Mouse (Mus musculus): ENCODE results near the gene Rxfp1.
A peak's percentile ranks its signal among the peaks of the same experiment; 100 is the strongest.

The Rxfp1 gene

GRCm38 (mm10) chr3:79672188-79672587 lies 65.5 kb downstream of the Rxfp1 start:
- no peak for DNase-seq (ENCODE audit: low spot score)

GRCm38 (mm10) chr3:79670556-79670955 lies 67.1 kb downstream of the Rxfp1 start:
- no peak for DNase-seq (ENCODE audit: low spot score)

- DNase-seq (ENCODE audit: low spot score): peak; percentile 84
Measured at GRCm38 (mm10) chr3:79664787-79665408, 72.8 kb downstream of the Rxfp1 start.

GRCm38 (mm10) chr3:79656682-79657081 lies 81.0 kb downstream of the Rxfp1 start:
- DNase-seq (ENCODE audit: low spot score): no peak

GRCm38 (mm10) chr3:79652129-79652528 lies 85.6 kb downstream of the Rxfp1 start:
- DNase-seq (ENCODE audit: low spot score): no peak

- DNase-seq (ENCODE audit: low spot score): peak; percentile 75
Measured at GRCm38 (mm10) chr3:79629416-79629730, 108.3 kb downstream of the Rxfp1 start, which contains the start of gene Etfdh. Gene Etfdh (minus strand): TSS chr3:79629500.

GRCm38 (mm10) chr3:79628561-79629415 lies 108.9 kb downstream of the Rxfp1 start, which contains the start of gene 4930579G24Rik:
Gene 4930579G24Rik (plus strand): TSS chr3:79629079.
- peak; percentile 99 for DNase-seq (ENCODE audit: low spot score)

- DNase-seq (ENCODE audit: low spot score): no peak
Measured at GRCm38 (mm10) chr3:79628182-79628560, 109.5 kb downstream of the Rxfp1 start.

- DNase-seq (ENCODE audit: low spot score): peak; percentile 10
Measured at GRCm38 (mm10) chr3:79627484-79628181, 110.0 kb downstream of the Rxfp1 start.

GRCm38 (mm10) chr3:79609886-79610285 lies 127.8 kb downstream of the Rxfp1 start:
- no peak for DNase-seq (ENCODE audit: low spot score)

- no peak for DNase-seq (ENCODE audit: low spot score)
Measured at GRCm38 (mm10) chr3:79595468-79595867, 142.2 kb downstream of the Rxfp1 start.

GRCm38 (mm10) chr3:79591793-79592471 lies 145.7 kb downstream of the Rxfp1 start:
- peak; percentile 38 for DNase-seq (ENCODE audit: low spot score)
